Mouse (Mus musculus): ENCODE data around the gene Bsn. TPM values are rescaled to one million over a fixed set of nuclear protein-coding genes. Genes with fewer than 3 reads are reported as not detected.

Bsn gene
- polyA plus RNA-seq (2015; fragmentation: Nextera tagmentation; extraction: Ambion mirVana), result 2.9 and 3.2 TPM in 2 replicates

DNA sequence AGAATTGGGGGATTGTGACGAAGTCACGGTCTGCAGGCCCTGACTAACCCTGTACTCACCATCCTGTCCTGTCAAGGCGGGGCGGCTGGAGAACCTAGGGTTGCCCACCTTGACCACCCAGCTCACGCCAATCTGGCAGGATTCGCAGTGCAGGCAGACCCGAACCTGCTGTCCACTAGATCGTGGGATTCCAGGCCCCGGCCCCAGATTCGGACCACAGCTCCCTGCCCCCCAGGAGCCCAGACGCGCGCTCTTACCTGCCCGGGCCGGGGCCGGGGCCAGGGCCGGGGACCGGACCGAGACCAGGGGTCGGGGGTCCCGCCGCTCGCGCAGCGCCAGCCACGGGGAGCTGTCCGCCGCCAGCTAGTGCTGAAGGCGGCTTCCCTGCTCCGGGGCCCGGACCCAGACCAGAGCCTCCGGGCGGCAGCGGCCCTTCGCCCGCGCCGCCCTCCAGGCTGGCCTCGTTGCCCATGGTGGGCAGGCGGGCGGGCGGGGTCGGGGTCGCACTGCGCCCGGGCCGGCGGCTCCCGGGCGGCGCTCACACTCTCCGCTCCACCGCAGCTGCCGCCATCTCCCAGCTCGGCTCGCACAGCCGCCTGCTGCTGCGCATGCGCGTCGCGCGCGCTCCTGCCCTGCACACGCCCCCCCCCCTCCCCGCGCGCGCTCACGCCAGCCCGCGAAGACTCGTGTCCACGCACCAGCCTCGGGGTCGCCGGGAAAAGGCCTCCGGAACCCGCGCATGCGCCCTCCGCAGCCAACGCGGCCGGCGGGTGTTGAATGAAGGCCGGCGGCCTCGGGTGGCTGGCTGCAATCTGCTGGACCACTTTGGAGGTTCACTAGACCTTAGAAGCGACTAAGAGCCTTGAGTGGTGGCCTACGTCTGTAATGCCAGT is at the start of gene Bsn:
Bsn (minus strand) TSS at position 598 of the 893 bp plus-strand sequence.
- H3K36me3 ChIP-seq (ENCODE audit: control insufficient read depth, insufficient read depth, low read length), result no peaks in the 10 kb centered on the region
- H3K4me1 ChIP-seq (ENCODE audit: control insufficient read depth, insufficient read depth, low read length), result 0 out of 2 replicates have a peak, but pooled peaks cover 3% of the 10 kb centered on the region
- H3K27ac ChIP-seq (ENCODE audit: low read length), result no peak within 1 kb of the TSS
- ATAC-seq (ENCODE audit: insufficient read depth, low FRiP score), result peak; percentile 62; the same call in 1 of the 2 replicates
- peak within 1 kb of the TSS; percentile 90 for H3K4me2 ChIP-seq (ENCODE audit: low read depth, low read length)
- no peaks in the 10 kb centered on the region for H3K9me3 ChIP-seq (replicated peaks; ENCODE audit: control insufficient read depth, low read length)
- WGBS, result 2% methylated on average over 67 of the region's 91 CpGs
- H3K27me3 ChIP-seq (ENCODE audit: control insufficient read depth, insufficient read depth, low read length), result peaks cover 12% of the 10 kb centered on the region
- H3K9ac ChIP-seq (ENCODE audit: low read length), result peak within 1 kb of the TSS; percentile 47
- peak within 1 kb of the TSS; percentile 58 for H3K4me3 ChIP-seq (replicated peaks; ENCODE audit: low read length)

DNA sequence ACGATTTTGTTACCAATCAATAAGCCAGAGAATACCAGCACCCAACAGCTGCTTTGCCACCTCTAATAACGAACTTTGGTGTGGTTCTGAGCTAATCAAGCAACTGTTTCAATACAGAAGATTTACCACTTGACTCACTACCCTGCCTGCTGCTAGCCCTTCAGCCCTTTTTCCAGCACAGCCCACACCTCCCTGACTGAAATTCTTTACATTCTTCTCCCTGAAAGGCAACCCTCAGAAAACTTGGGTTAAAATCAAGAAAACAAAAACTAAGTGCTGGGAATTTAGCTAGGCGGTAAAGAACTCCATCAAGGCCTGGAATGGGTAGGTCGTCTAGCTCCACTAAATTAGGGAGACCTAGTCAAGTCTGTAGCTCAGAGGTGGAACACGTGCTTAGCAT is 49.8 kb upstream of the Bsn start:
- Histone ChIP-seq H3K27ac (ENCODE audit: low read length) (no peak overlapping the region), H3K4me3 (replicated peaks; ENCODE audit: low read length) (no peak overlapping the region), H3K9me3 (replicated peaks; ENCODE audit: control insufficient read depth, low read length) (no peaks in the 10 kb centered on the region), H3K9ac (ENCODE audit: low read length) (no peak overlapping the region), H3K4me2 (ENCODE audit: low read depth, low read length) (no peak overlapping the region), H3K4me1 (ENCODE audit: control insufficient read depth, insufficient read depth, low read length) (no peaks in the 10 kb centered on the region), H3K27me3 (ENCODE audit: control insufficient read depth, insufficient read depth, low read length) (no peaks in the 10 kb centered on the region), H3K36me3 (ENCODE audit: control insufficient read depth, insufficient read depth, low read length) (no peaks in the 10 kb centered on the region)
- no peak for ATAC-seq (ENCODE audit: insufficient read depth, low FRiP score)
- WGBS, result 58% methylated on average over 5 of the region's 5 CpGs

DNA sequence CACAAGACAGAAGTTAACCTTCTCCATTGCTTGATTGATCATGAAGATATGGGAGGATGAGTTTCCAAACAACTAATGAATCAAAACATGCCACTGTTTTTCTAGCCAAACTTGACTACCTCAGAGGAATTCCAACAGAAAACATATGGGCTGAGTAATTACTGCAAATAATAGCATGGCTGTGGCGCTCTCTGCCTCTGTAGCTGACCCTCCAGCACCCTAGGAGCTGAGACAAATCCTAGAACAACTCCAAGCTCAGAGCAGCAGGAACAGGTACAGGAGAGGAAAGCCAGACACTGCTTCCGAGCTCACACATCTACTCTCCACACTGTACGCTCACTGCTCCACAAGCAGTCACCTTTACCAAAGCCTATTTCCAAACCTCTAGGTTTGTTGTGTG is 48.6 kb upstream of the Bsn start:
- no peaks in the 10 kb centered on the region for H3K4me1 ChIP-seq (ENCODE audit: control insufficient read depth, insufficient read depth, low read length)
- no peak for ATAC-seq (ENCODE audit: insufficient read depth, low FRiP score)
- H3K27ac ChIP-seq (ENCODE audit: low read length), result no peak overlapping the region

DNA sequence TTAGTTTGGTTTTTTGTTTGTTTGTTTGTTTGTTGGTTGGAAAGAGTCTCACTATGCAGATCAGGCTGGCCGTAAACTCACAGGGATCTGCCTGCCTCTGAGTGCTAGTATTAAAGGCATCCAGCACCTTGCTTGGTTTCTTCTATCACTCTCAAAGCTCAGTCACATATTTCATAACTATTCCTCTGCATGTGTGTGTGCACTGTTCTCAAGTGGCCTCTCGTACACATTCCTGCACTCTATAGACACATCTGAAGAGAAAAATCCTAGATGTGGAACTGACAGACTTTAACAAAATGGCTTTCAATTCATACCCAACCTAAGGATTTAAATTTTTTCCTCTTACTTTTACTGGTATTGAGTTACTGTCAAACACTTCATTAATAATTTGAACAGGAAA is 48.2 kb upstream of the Bsn start:
- H3K27ac ChIP-seq (ENCODE audit: low read length), result no peak overlapping the region

More for the DNA sequence above, 48.6 kb upstream of the Bsn start:
- H3K27me3 ChIP-seq (ENCODE audit: control insufficient read depth, insufficient read depth, low read length), result no peaks in the 10 kb centered on the region
- H3K4me2 ChIP-seq (ENCODE audit: low read depth, low read length), result no peak overlapping the region
- WGBS, result 73% methylated on average over 3 of the region's 3 CpGs
- H3K4me3 ChIP-seq (replicated peaks; ENCODE audit: low read length), result no peak overlapping the region
- H3K9ac ChIP-seq (ENCODE audit: low read length), result no peak overlapping the region
- 0 out of 2 replicates have a peak, but pooled peaks cover 3% of the 10 kb centered on the region for H3K36me3 ChIP-seq (ENCODE audit: control insufficient read depth, insufficient read depth, low read length)
- no peaks in the 10 kb centered on the region for H3K9me3 ChIP-seq (replicated peaks; ENCODE audit: control insufficient read depth, low read length)

DNA sequence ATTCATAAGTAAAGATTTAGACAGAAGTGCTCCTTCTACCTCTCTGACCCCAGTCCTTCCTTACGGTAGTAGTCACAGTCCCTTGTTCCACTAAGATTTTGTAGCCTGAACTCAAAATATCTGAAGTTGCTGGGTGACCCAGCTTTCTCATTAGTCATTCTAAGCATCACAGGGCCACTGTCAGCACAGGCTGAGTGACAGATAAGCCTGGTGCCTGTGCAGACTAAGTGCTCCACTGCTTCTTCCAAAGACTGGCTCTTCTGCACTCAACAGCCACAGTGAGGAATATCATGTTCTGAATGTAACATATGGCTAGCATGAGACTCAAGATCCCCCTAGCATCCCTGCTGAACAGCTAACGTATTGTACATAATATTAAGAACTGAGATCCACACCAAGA is 44.5 kb upstream of the Bsn start:
- Histone ChIP-seq H3K27me3 (ENCODE audit: control insufficient read depth, insufficient read depth, low read length) (no peaks in the 10 kb centered on the region), H3K4me3 (replicated peaks; ENCODE audit: low read length) (no peak overlapping the region), H3K4me1 (ENCODE audit: control insufficient read depth, insufficient read depth, low read length) (no peaks in the 10 kb centered on the region), H3K27ac (ENCODE audit: low read length) (no peak overlapping the region), H3K4me2 (ENCODE audit: low read depth, low read length) (no peak overlapping the region), H3K9me3 (replicated peaks; ENCODE audit: control insufficient read depth, low read length) (no peaks in the 10 kb centered on the region), H3K36me3 (ENCODE audit: control insufficient read depth, insufficient read depth, low read length) (0 out of 2 replicates have a peak, but pooled peaks cover 3% of the 10 kb centered on the region), H3K9ac (ENCODE audit: low read length) (no peak overlapping the region)
- no peak for ATAC-seq (ENCODE audit: insufficient read depth, low FRiP score)
- WGBS, result 90% methylated on average over 2 of the region's 2 CpGs

More for the DNA sequence above, 48.2 kb upstream of the Bsn start:
- no peak overlapping the region for H3K9ac ChIP-seq (ENCODE audit: low read length)
- no peak overlapping the region for H3K4me2 ChIP-seq (ENCODE audit: low read depth, low read length)
- no peaks in the 10 kb centered on the region for H3K4me1 ChIP-seq (ENCODE audit: control insufficient read depth, insufficient read depth, low read length)
- no peak overlapping the region for H3K4me3 ChIP-seq (replicated peaks; ENCODE audit: low read length)
- H3K9me3 ChIP-seq (replicated peaks; ENCODE audit: control insufficient read depth, low read length), result no peaks in the 10 kb centered on the region
- ATAC-seq (ENCODE audit: insufficient read depth, low FRiP score), result no peak
- H3K36me3 ChIP-seq (ENCODE audit: control insufficient read depth, insufficient read depth, low read length), result 0 out of 2 replicates have a peak, but pooled peaks cover 3% of the 10 kb centered on the region
- H3K27me3 ChIP-seq (ENCODE audit: control insufficient read depth, insufficient read depth, low read length), result no peaks in the 10 kb centered on the region
- 81% methylated on average over 2 of the region's 2 CpGs for WGBS

DNA sequence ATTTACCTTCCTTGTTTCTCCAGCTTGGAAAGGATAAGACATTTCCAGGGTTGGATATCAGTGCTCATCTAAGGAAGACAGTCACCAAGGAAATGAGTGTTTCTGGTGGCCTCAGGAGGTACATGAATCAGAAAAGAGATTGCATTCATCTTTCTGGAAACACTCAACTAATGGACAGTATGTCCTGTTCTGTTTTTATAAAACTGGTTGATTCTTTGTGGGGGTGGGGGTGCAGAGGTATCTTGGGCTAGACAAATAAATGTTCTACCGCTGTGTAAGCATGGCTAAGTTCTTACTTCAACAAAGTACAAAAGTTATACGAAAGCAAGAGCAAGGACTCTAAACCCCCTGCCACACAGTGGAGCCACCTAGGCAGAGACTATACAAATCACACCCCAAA is 42.7 kb upstream of the Bsn start:
- Histone ChIP-seq H3K9me3 (replicated peaks; ENCODE audit: control insufficient read depth, low read length) (no peaks in the 10 kb centered on the region), H3K9ac (ENCODE audit: low read length) (no peak overlapping the region), H3K27ac (ENCODE audit: low read length) (no peak overlapping the region), H3K4me2 (ENCODE audit: low read depth, low read length) (no peak overlapping the region), H3K4me3 (replicated peaks; ENCODE audit: low read length) (no peak overlapping the region), H3K27me3 (ENCODE audit: control insufficient read depth, insufficient read depth, low read length) (no peaks in the 10 kb centered on the region), H3K36me3 (ENCODE audit: control insufficient read depth, insufficient read depth, low read length) (0 out of 2 replicates have a peak, but pooled peaks cover 4% of the 10 kb centered on the region), H3K4me1 (ENCODE audit: control insufficient read depth, insufficient read depth, low read length) (0 out of 2 replicates have a peak, but pooled peaks cover under 1% of the 10 kb centered on the region)
- 72% methylated on average over 2 of the region's 2 CpGs for WGBS
- no peak for ATAC-seq (ENCODE audit: insufficient read depth, low FRiP score)

DNA sequence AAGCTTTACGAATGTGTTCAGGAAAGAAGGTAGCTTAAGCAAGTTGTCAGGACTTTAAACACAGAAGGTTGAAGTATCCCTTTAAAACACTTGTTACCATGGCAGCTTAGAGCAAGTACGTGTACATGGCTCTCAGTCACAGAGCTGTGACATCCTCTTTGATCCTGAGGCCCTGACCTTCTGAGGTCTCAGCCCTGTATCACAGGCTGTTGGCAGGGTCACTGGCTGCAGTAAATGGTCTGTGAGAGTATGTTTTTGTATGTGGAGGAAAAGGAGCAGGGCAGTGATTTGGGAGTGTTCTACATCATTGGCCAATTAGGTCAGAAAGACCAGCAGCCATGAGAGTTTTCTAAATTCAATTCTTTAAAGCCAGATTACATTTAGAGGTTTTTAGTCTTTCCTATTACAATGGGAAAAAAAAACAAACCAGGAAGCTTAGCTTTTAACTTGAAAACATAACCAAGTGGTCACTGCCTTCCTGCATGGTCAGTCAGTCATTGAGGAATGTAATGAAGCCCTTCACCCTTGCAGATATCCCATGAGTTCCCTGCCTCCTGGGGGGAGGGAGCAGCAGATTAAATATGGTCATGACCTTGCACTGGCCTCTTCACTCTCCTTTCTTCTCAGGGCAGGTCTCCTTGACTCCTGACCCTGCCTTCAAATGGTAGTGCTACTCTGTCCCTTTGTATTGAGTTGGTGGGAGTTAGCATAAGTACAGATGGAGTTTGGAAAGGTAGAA is 37.9 kb upstream of the Bsn start:
- Histone ChIP-seq H3K27ac (ENCODE audit: low read length) (no peak overlapping the region), H3K27me3 (ENCODE audit: control insufficient read depth, insufficient read depth, low read length) (no peaks in the 10 kb centered on the region), H3K4me2 (ENCODE audit: low read depth, low read length) (no peak overlapping the region), H3K4me3 (replicated peaks; ENCODE audit: low read length) (no peak overlapping the region), H3K9me3 (replicated peaks; ENCODE audit: control insufficient read depth, low read length) (no peaks in the 10 kb centered on the region), H3K9ac (ENCODE audit: low read length) (no peak overlapping the region), H3K4me1 (ENCODE audit: control insufficient read depth, insufficient read depth, low read length) (0 out of 2 replicates have a peak, but pooled peaks cover 2% of the 10 kb centered on the region), H3K36me3 (ENCODE audit: control insufficient read depth, insufficient read depth, low read length) (0 out of 2 replicates have a peak, but pooled peaks cover 4% of the 10 kb centered on the region)
- 32% methylated on average over 2 of the region's 2 CpGs for WGBS
- ATAC-seq (ENCODE audit: insufficient read depth, low FRiP score), result no peak

DNA sequence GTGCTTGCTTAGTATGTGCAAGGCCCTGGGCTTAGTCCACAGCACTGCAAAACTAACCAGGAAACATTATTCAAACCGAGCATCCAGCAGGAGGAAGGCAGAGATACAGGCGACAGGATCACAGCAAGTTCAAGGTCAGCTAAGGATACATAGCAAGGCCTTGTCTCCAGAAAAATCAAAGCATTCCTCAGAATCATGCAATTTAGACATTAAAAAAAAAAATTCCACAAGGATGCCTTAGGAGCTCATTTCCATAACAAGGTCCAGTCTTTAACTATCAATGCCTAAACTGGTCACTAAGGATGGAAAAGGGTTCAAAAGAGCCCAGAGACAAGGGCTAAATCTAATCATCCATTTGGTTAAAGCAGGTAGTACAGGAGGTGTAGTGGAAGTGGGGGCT is 35.0 kb upstream of the Bsn start:
- ATAC-seq (ENCODE audit: insufficient read depth, low FRiP score), result no peak
- Histone ChIP-seq H3K4me3 (replicated peaks; ENCODE audit: low read length) (no peak overlapping the region), H3K4me1 (ENCODE audit: control insufficient read depth, insufficient read depth, low read length) (0 out of 2 replicates have a peak, but pooled peaks cover 2% of the 10 kb centered on the region), H3K9me3 (replicated peaks; ENCODE audit: control insufficient read depth, low read length) (no peaks in the 10 kb centered on the region), H3K27ac (ENCODE audit: low read length) (no peak overlapping the region), H3K27me3 (ENCODE audit: control insufficient read depth, insufficient read depth, low read length) (no peaks in the 10 kb centered on the region), H3K4me2 (ENCODE audit: low read depth, low read length) (no peak overlapping the region), H3K36me3 (ENCODE audit: control insufficient read depth, insufficient read depth, low read length) (0 out of 2 replicates have a peak, but pooled peaks cover 4% of the 10 kb centered on the region), H3K9ac (ENCODE audit: low read length) (no peak overlapping the region)
- WGBS, result 73% methylated on average over 2 of the region's 2 CpGs

DNA sequence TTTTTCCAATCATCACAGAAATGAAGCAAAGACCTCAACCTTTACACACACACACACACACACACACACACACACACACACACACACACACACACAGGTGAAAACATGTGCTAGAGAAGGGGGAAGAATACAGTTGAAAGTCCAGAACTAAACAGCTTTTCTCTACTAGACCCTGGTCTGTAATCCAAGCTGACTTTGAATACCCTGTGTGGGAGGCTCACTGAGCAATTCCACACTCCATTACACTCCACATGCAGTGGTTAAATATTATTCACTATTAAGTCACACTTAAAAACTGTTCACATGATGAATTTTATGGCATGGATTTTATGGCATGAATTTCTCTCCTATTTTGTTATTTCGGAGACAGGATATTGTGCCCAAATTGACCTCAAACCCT is 33.4 kb upstream of the Bsn start:
- Histone ChIP-seq H3K4me3 (replicated peaks; ENCODE audit: low read length) (no peak overlapping the region), H3K4me2 (ENCODE audit: low read depth, low read length) (no peak overlapping the region), H3K9ac (ENCODE audit: low read length) (no peak overlapping the region), H3K36me3 (ENCODE audit: control insufficient read depth, insufficient read depth, low read length) (0 out of 2 replicates have a peak, but pooled peaks cover 4% of the 10 kb centered on the region), H3K27ac (ENCODE audit: low read length) (no peak overlapping the region), H3K4me1 (ENCODE audit: control insufficient read depth, insufficient read depth, low read length) (0 out of 2 replicates have a peak, but pooled peaks cover 2% of the 10 kb centered on the region), H3K9me3 (replicated peaks; ENCODE audit: control insufficient read depth, low read length) (no peaks in the 10 kb centered on the region), H3K27me3 (ENCODE audit: control insufficient read depth, insufficient read depth, low read length) (no peaks in the 10 kb centered on the region)
- ATAC-seq (ENCODE audit: insufficient read depth, low FRiP score), result no peak
- WGBS, result 83% methylated on average over 1 of the region's 1 CpGs

Data from stomach, embryonic 16.5 days (tissue).